Mouse (Mus musculus): ENCODE measurements around the gene Cep95.

DNA sequence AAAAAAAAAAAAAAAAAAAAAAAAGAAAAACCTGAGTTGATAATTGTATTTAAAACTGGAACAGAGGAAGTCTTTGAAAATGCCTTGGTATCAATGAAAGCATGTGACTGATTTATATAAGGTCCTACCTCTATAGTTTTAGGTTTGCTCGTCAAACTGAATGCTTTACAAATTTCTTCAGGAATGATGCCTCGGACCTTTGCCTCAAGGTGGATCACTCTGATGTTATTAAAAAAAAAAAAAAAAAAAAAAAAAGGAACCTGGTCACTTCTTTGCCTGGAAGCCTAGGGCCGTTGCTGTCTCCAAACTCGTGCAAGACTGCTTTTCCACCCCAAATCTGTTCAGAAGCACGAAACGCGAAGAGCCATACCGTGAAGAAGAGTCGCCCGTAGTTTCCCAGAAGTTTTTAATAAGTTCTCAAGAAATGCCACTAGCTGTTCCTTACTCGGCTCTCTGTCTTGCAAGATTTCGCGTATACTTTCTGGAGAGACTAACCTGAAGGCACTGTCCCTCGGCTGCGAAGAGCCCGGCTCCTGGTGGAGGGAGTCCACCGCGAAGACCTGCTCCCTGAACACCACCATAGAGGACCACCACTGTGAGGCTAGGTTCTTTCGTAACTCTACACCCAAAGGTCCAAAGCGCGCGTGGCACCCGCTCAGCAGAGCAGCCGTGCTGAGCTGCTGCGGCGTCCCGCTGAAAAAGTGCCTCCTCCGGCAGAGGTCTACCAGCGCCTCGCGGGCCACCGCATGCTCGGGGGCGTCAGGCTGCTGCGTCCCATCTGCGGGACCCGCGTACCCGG is 10.3 kb upstream of the Cep95 start:
- TF ChIP-seq CTCF (IDR thresholded peaks at IDR 0.05) (no peak; the same call in 1 of the 2 replicates), EP300 (IDR thresholded peaks at IDR 0.05) (no peak)

Data from lung, postnatal 0 days (tissue).